Mouse (Mus musculus) layer of hippocampus, adult 11-12 months (tissue): ENCODE measurements around the gene Mb.
A peak's percentile ranks its signal among the peaks of the same experiment; 100 is the strongest.

Source experiments
- DNase-seq: peaks from one replicate; pipeline ENCODE4 v3.0.0; 2022; ENCODE audit warnings: low spot score

Gene Mb

DNA sequence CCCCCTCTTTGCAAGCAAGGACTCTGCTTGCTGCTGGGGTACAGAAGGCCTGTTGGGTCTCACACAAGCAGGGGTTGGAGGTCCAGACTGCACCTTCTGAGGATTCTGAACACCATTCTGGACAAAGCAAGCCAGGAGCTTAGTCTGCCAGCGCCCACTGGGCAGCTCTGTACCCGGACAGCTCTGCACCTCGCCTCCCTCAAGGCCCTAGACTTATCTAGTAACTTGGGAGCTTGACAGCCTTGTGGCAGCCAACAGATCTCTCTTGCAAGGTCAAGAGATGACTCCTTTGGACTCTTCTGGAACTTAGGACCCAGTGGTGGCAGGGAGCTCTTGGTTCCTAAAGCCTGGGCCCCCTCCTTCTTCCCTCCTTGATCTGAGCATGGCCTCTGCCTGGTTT is 23.4 kb downstream of the Mb start:
- DNase-seq, result no peak

- no peak for DNase-seq
Measured at GRCm38 (mm10) chr15:77025884-77026583, 24.4 kb downstream of the Mb start.

DNA sequence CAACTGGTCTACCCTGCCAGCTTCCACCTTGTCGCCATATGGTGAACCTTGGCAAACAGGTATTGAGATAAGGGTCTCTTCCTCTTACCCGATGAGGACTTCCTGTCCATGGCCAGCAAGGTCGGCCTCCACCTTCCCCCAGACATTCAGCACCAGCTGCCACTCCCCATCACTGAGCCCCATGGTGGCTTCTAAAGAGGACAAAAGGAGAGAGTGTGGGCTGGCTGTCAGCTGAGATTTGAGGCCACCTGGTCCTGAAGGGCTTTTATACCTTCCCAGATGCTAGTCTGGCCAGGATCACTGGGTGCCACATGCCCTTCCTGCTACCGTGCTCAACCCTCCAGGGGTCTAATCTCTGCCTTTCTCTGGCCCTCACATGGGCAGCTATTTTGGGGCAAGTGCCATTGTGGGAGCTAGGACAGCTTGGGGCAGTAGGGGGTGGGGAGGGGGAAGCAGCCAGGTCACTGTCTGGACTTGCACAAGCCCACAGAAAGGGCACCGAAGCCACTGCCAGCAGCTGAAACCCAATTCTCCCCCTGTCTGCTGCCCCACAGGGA is 28.0 kb downstream of the Mb start:
- DNase-seq, result no peak

- no peak for DNase-seq
Measured at GRCm38 (mm10) chr15:77021851-77022250, 28.6 kb downstream of the Mb start.

DNA sequence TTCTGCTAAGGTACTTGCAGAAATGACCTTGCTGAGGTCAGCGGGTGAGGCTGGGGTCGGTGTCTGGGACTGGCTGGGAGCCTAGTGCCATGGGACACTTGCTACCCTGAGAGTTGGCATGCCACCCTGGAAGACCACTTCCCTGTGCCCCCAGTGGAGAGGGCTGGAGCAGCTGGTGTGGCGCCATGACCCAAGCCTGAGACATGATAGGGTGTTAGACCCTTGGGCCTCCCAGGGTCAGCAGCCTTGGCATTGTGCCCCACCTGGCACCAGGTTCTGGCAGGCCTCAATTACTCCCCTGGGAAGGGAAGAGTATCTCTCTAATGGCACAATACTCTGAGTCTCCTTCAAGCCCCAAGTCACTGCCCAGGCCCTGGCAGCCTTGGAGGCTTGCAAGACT is 29.4 kb downstream of the Mb start:
- DNase-seq, result no peak

DNA sequence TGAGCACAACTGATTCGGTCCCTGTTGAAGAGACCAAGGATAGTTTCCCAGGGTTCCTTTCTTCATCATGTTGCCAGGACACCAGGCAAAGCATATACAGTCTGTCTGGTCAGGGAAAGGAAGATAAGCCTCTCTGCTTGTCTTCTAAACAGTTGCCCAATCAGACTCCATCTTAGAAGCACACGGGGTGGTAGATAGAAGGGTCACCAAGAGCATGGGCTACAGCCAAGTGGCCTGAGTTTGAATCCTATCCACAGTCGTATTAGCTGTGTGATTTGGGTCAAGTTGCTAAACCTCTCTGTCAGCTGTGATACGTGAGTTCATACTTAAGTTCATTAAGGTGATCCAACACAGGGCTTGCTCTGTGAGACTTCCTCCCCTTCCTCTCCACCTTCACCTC is 30.3 kb downstream of the Mb start:
- no peak for DNase-seq

GRCm38 (mm10) chr15:77019533-77019932 is 30.9 kb downstream of the Mb start:
- no peak for DNase-seq

DNA sequence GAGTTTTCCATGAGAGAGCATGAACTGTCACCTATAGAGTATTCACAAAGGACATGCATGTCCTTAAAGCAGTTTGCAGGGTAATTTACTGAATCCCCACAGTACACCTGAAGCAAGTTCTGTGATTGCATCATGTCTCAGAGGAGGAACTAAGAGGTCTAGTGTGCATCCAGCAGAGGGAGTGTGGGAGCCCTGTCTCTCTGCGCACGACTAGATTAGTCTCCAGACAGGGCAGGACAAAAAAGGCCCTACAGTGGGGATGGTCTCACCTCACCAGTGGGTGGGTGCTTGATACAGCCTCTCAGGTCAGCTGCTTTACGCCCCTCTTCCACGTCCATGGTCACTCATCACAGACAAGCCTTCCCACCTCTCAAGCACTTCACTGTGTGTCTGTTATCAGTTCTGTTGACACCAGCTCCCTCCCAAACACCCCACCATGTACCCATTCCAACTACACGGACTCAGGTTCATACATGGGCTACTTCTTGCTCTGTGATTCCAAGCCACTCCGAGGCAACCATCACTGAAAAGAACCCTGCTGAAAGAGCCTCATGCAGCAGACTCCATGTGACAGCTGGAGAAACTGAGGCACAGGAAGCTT is 31.6 kb downstream of the Mb start:
- DNase-seq, result no peak

DNA sequence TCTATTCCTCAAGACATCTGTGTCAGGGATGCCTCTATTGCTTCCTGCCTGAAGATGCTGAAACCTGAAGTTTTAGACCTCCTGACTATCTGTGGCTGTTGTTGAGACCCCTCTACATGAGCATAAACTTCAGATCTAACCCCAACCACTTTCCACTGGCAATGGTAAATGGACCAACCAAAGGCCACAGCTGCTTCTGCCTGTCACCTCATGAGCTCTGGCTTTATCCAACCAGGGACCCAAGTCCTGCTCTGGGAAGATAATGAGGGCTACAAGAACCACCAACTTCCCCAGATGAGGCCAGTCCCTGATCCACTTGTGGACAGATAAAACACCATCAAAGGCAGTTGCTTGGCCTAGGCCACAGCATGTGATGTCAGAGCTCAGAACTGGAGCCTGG is 32.6 kb downstream of the Mb start:
- no peak for DNase-seq

DNA sequence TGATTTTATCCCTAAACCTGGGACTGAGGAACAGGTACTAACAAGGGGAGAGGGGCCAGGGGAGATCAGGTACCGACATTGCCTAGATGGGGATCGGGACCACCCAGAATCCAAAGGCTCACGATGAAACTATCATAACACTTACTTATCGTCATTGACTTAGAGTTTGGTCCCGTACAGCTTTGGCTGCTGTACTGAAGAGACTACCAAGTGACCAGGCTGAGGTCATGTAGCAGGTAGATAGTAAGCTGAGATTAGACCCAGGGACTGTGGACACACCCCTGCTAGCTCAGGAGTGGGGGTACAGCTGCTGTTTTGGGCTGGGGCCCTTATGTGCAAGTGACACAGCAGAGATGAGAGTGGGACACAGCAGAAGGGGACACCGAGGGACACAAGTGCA is 34.0 kb downstream of the Mb start:
- no peak for DNase-seq

- no peak for DNase-seq
Measured at GRCm38 (mm10) chr15:77014985-77015384, 35.5 kb downstream of the Mb start.

GRCm38 (mm10) chr15:77014431-77014830 is 36.0 kb downstream of the Mb start:
- no peak for DNase-seq

DNA sequence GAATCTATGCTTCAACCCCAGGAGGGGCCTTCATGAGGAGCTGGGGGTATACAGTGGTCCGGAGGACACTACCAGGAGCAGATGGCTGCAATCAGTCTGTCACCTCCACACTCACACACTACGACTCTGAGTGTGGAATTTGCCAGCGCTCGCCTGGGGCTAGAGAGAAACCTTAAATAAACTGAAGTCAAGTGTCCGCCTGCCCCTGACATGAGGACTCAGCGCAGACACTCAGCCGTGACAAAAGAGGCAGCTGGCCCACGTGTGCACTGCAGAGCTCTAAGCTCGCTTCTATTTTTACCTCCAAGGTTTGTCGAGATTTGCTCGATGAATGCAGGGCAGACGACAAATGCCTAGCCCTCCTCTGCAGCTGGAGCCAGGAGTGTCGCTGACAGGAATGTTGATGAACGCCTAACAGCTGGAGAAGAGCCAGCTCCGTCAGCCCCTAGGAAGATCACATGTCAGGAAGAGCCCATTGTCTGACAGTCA is 36.7 kb downstream of the Mb start:
- no peak for DNase-seq

GRCm38 (mm10) chr15:77008851-77009250 is 41.6 kb downstream of the Mb start:
- no peak for DNase-seq

- peak; percentile 55 for DNase-seq
Measured at GRCm38 (mm10) chr15:77003868-77004215, 46.6 kb downstream of the Mb start.

DNA sequence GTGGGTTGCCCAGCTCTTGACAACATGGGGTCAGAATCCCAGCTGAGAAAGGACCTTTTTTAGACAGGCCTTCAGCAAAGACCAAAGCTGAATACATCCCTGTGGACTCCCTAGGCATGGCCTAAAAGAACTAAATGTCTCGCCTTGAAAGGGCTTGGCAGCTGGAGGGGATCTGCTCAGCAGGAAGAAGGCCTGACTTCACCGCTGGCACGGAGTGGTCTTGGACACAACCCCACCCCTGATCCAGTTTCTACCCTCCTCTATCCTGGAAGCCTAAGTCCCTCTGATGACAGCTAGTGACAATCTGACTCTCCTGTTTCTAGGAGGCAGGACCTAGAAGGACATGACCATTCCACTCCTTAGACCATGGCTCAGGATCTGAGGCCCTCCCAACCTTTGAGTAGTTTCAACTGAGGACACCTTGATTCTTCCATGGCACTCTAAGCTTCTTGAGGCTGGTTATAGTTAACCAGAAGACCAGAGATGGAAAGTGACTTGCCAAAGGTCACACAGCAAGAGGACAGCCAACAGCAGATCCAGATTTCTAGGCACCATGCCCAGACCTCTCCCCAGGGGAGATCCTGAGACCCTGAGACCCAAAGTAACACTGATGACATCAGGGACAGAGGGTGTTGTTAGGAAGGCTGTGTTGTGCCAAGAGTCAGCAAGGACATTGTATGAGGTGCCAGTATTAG is 47.1 kb downstream of the Mb start:
- no peak for DNase-seq

GRCm38 (mm10) chr15:76998878-76999588 is 51.4 kb downstream of the Mb start:
- DNase-seq, result no peak

DNA sequence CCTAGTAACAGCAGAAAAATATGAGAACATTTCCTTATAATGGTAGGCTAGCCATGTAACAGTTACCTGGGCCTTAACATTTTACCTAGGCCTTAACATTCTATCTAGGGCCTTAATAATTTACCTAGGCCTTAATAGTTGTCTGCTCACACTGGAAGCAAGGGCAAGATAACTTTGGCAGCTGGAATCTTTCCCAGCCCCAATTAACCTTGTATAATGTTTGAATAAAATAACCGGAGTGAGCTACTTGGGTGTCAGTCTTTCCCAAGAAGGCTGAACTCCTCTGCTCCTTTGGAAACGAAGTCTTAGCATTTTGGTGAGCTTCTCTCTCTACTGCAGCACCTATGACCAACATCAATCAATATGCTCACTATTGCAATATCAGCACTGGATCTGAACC is 52.4 kb downstream of the Mb start:
- DNase-seq, result no peak

GRCm38 (mm10) chr15:76994413-76994812 is 56.1 kb downstream of the Mb start:
- DNase-seq, result no peak

DNA sequence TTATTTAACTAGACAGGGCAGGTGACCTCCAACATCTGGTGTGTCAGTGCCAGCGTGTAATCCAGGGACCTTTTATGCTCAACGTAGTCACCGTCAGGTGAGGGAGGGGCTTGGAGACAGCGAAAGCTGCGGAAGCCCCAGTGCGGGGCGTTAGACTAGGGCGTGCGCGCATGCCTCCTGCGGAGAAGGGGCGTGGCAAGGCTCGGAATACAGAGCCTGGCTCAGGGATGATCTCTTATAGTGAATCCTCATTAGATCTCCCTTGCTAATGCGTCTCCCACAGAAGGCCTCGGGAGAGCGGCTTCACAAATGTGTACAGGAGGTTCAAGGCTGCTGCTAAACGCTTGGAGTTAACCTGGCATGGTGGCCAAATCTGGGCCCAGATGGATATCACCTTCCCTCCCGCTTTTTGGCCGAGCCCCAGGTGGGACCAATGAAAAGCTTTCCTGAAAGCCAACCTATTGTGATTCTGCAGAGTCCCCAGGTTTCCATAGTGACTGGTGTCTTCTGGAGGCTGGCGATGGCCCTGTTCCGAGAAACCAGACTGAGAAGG is 62.9 kb downstream of the Mb start:
- peak; percentile 44 for DNase-seq

DNA sequence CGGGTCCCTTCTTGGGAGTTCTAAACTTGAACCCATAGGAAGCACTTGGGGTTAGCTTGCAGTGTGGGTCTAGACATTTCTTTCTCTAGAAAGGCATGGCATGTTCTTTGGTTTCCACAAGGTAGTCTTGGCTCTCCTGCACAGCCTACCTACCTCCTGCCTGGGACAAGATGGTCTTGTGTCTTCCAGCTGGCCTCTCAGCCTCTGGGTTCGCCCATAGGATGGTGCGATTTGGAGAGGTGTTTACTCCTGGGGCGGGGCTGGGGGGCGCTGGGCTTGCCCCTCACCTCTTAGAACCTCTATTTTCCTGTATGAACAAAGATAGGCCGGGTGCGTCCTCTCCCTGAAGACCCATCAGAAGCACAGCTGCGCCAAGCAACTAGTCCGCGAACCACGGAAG is 63.3 kb downstream of the Mb start:
- DNase-seq, result no peak

GRCm38 (mm10) chr15:76982745-76983144 is 67.7 kb downstream of the Mb start:
- DNase-seq, result no peak
